Mouse (Mus musculus) forebrain, embryonic 14.5 days (tissue): ENCODE measurements around the gene Agl. TPM values are rescaled to one million over a fixed set of nuclear protein-coding genes. Genes with fewer than 3 reads are reported as not detected.
"Not testable (repeated sequence)": the region's sequence is repeated elsewhere in the genome, so short reads cannot be mapped to it uniquely, and the experiment has no call there.

Experiments used
- ATAC-seq: fragments of 200-750 bp; cut with Nextera tagmentation; 2 replicates; pipeline ENCODE4 v1.8.0; 2017; ENCODE audit warnings: mild to moderate bottlenecking, moderate library complexity
- DNase-seq: peaks from one replicate; pipeline ENCODE4 v3.0.0-alpha.2; 2015; ENCODE audit warnings: low spot score
- H3K27ac ChIP-seq: fragments of 300-500 bp; sonication (generic); 2 replicates; pipeline ENCODE4 v1.5.1; 2014; ENCODE audit warnings: low read depth, mild to moderate bottlenecking, control low read depth, low read length, moderate library complexity
- H3K27me3 ChIP-seq: fragments of 300-500 bp; sonication (generic); replicated peaks from 2 replicates; pipeline ENCODE4 v1.6.1; 2014; ENCODE audit warnings: low read length, control low read depth, mixed read lengths; ENCODE audit not compliant: control insufficient read depth, insufficient read depth
- H3K36me3 ChIP-seq: fragments of 300-500 bp; sonication (generic); 2 replicates; pipeline ENCODE4 v1.6.1; 2014; ENCODE audit warnings: low read length, control low read depth; ENCODE audit not compliant: control insufficient read depth, insufficient read depth
- H3K4me1 ChIP-seq: fragments of 300-500 bp; sonication (generic); 2 replicates; pipeline ENCODE4 v1.6.1; 2014; ENCODE audit warnings: antibody characterized with exemption, low read length, control low read depth; ENCODE audit not compliant: control insufficient read depth, insufficient read depth
- H3K4me2 ChIP-seq: fragments of 300-500 bp; sonication (generic); 2 replicates; pipeline ENCODE4 v1.6.1; 2014; ENCODE audit warnings: mild to moderate bottlenecking, control low read depth, low read length
- H3K4me3 ChIP-seq: fragments of 300-500 bp; sonication (generic); 2 replicates; pipeline ENCODE4 v1.5.1; 2014; ENCODE audit warnings: low read depth, low read length, control low read depth
- H3K9ac ChIP-seq: fragments of 300-500 bp; sonication (generic); 2 replicates; pipeline ENCODE4 v1.6.1; 2014; ENCODE audit warnings: mild to moderate bottlenecking, low read length, control low read depth, moderate library complexity
- H3K9me3 ChIP-seq: fragments of 300-500 bp; sonication (generic); replicated peaks from 2 replicates; pipeline ENCODE4 v1.6.1; 2016; ENCODE audit warnings: low read length, control low read depth, mixed read lengths; ENCODE audit not compliant: control insufficient read depth
- whole genome bisulfite sequencing: fragments of 180-500 bp; shearing (Covaris S2); extraction: QIAGEN DNeasy Blood & Tissue Kit; methylation state at CpG from one replicate; pipeline ENCODE4 v1.1.7; 2014; 5-methylcytosine and 5-hydroxymethylcytosine counted together
- polyA plus RNA-seq: library from polyadenylated mRNA; unstranded; fragments of >200 nt; fragmentation: Nextera tagmentation; extraction: Ambion mirVana; gene quantifications from 2 replicates; pipeline ENCODE4 v1.2.1, GENCODE M21; 2014

The Agl gene
- polyA plus RNA-seq, 1 experiment from 2014 or later, result 10.7 TPM

DNA sequence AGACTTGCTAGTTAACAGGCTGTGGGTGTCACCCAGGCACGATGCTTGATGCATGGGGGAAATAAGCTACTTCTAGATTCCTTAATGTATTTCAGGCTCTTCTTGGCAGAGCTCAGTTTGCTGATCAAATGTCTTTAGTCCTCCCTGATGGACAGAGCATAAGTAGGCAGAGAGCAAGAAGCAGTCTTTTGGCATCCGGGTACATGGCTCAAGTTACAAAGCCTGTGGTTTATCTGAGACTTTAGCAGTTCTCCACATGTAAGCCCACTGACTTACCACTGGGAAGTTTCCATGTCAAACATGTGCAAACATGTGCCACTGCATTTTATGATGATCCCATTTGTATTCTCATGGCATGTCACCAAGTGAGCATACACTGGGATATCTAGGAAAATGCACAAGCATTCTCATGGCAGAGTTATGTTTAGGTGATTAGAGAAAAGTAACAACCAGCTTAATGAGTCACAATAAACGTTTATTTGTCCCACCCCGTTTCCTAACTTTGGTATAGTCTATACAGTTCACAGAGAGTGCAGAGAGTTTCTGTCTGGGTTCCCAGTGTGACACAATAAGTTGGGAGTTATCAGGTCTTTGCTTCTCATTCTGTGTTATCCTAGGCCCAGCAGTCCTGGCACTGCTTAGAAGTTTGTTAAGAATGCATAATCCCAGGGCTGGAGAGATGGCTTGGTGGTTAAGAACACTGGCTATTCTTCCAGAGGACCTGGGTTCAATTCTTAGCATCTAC, 18.7 kb upstream of the Agl start:
- Histone ChIP-seq H3K4me3 (no peak overlapping the region), H3K27ac (no peak overlapping the region), H3K27me3 (no peaks in the 10 kb centered on the region), H3K9ac (no peak overlapping the region), H3K4me1 (no peaks in the 10 kb centered on the region), H3K4me2 (no peak overlapping the region), H3K9me3 (no peaks in the 10 kb centered on the region), H3K36me3 (no peaks in the 10 kb centered on the region)
- 76% methylated on average over 4 of the region's 4 CpGs for WGBS
- ATAC-seq (no peak), DNase-seq (no peak)

DNA sequence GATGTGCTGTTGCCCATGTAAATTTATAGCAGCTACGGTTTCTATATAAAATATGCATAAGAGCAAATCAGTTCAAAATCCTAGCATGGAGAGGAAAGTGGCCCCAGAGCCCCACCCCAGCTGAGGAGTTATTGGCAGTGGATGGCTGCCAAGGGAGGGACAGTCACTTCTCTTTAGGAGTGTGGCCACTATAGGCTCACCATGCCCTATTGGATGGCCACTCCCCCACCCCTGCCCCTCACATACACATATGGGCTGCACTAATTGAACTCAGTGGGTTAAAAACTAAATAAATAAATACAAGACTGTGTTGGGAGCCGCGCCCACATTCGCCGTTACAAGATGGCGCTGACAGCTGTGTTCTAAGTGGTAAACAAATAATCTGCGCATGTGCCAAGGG, 9.3 kb upstream of the Agl start:
- no peak overlapping the region for H3K4me2 ChIP-seq
- no peaks in the 10 kb centered on the region for H3K36me3 ChIP-seq
- ATAC-seq, result no peak
- no peaks in the 10 kb centered on the region for H3K9me3 ChIP-seq
- no peak overlapping the region for H3K4me3 ChIP-seq
- DNase-seq, result no peak
- no peak overlapping the region for H3K9ac ChIP-seq
- H3K27ac ChIP-seq, result no peak overlapping the region
- WGBS, result 92% methylated on average over 6 of the region's 7 CpGs
- 0 out of 2 replicates have a peak, but pooled peaks cover 2% of the 10 kb centered on the region for H3K4me1 ChIP-seq
- H3K27me3 ChIP-seq, result no peaks in the 10 kb centered on the region

DNA sequence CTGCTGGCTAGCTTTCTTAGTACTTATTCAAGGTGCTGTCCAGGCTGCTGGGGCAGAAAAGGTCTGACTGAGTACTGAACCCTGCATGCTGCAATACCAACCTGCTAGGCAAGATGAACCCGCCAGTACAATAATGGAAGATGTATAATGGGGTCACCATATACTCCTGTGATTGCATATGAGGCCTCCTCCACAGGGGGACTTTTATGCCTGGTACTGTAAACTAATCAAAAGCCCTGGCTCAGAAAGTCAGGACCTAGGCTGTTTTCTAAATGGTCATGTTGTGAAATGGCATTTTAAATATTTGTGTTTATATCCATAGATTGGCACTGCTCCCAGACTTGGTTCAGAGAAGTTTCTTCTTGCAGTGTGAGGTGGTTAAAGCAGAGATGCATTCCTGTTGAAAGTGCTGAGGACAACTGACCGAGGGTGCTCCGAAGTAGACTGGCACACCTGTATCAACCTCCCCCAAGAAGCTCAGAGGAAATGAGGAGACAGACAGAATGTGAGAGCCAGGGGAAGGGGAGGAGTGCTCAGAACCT, 8.8 kb upstream of the Agl start:
- H3K36me3 ChIP-seq, result no peaks in the 10 kb centered on the region
- 87% methylated on average over 3 of the region's 3 CpGs for WGBS
- no peak for ATAC-seq

DNA sequence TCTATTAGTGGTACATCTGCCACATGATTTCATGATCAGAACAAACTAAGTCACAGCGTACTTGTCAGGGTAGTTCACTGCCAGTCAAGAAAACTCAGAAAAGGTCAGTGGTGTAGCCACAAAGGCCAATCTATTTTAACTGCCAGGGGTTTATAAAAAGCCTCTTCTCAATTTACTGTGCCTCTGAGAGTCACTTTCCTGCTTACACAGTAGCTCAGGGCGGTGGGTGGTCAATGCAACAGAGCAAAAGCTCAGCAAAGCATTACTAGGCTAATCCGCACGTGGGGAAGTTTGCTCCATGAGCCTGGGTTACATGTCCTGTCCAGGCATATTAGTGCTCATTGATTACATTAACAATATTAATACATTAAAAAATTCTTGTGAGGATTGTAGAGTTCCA, 8.0 kb upstream of the Agl start:
- H3K9me3 ChIP-seq, result no peaks in the 10 kb centered on the region
- H3K4me1 ChIP-seq, result 0 out of 2 replicates have a peak, but pooled peaks cover 2% of the 10 kb centered on the region
- DNase-seq (no peak), ATAC-seq (no peak)
- no peak overlapping the region for H3K27ac ChIP-seq
- H3K36me3 ChIP-seq, result no peaks in the 10 kb centered on the region
- H3K27me3 ChIP-seq, result no peaks in the 10 kb centered on the region
- WGBS, result 68% methylated on average over 4 of the region's 4 CpGs
- H3K4me2 ChIP-seq, result no peak overlapping the region
- H3K9ac ChIP-seq, result no peak overlapping the region
- H3K4me3 ChIP-seq, result no peak overlapping the region

More for the DNA sequence above, 8.8 kb upstream of the Agl start:
- H3K4me3 ChIP-seq, result no peak overlapping the region
- no peak overlapping the region for H3K27ac ChIP-seq
- H3K27me3 ChIP-seq, result no peaks in the 10 kb centered on the region
- H3K4me1 ChIP-seq, result 0 out of 2 replicates have a peak, but pooled peaks cover 2% of the 10 kb centered on the region
- no peak overlapping the region for H3K4me2 ChIP-seq
- no peak overlapping the region for H3K9ac ChIP-seq
- no peak for DNase-seq
- H3K9me3 ChIP-seq, result no peaks in the 10 kb centered on the region

DNA sequence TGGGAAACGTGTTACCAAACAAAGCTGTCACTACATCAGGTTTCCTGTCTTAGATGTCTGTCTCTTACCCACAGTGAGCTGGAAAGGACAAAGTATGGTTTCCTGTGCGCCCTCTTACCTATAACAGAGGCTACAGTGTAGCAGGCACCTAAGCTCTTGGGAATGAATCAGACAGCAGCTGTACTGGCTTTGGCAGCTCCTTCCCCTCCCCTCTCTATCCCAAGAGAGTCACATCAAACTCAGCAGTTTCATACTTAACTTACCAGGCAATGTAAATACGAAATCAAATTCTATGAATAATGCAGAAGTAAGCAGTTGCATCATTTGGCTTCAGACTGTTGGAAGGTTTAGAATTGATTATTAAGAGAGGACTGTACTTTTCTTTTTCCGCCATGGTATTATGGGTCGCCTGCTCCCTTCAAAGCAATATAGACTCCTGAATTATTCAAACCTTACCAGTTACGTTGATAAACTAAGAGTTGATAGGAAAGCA, 7.4 kb upstream of the Agl start:
- no peak overlapping the region for H3K9ac ChIP-seq
- 0 out of 2 replicates have a peak, but pooled peaks cover 2% of the 10 kb centered on the region for H3K4me1 ChIP-seq
- no peaks in the 10 kb centered on the region for H3K9me3 ChIP-seq
- no peaks in the 10 kb centered on the region for H3K27me3 ChIP-seq
- H3K4me3 ChIP-seq, result no peak overlapping the region
- H3K4me2 ChIP-seq, result no peak overlapping the region
- ATAC-seq (no peak), DNase-seq (no peak)
- 74% methylated on average over 6 of the region's 6 CpGs for WGBS
- no peak overlapping the region for H3K27ac ChIP-seq
- no peaks in the 10 kb centered on the region for H3K36me3 ChIP-seq

DNA sequence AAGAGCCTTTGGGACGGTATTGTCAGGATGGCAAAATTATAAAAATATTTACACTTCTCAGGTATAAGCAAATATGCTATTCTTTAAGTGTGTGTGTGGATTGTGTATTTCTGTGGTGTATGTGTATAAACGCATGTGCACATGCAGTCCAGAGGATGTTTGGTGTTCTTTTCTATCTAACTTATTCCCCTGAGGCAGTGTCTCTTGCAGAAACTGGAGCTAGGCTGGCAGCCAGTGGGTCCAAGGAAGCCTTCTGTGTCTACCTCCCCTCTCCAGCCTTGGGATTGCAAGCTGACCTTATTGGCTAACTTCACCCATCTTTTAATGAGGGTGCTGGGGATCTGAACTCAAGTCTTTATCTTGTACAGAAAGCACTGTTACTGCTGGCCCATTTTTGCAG, 5.0 kb upstream of the Agl start:
- no peak for ATAC-seq

DNA sequence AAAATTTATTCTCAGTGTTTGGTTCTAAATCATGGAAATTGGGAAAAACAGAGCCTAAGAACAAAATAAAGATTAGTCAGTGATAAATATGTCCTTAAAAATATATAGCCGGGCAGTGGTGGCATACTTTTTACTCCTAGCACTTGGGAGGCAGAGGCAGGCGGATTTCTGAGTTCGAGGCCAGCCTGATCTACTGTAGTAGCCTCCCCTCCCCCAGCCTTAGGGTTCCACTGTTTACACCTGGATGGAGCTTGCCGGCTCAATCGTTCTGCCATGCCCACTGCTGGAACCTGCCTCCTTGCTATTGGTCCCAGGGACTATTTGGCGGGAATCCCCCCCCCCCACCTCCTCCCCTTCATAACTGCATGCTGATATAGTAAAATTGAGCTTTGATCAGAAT, 2.4 kb upstream of the Agl start:
- ATAC-seq, H3K9me3 ChIP-seq, DNase-seq, H3K27ac ChIP-seq, H3K27me3 ChIP-seq, H3K4me2 ChIP-seq, H3K4me1 ChIP-seq, H3K9ac ChIP-seq, H3K36me3 ChIP-seq, H3K4me3 ChIP-seq: not testable (repeated sequence)
- WGBS, result 77% methylated on average over 6 of the region's 6 CpGs

More for the DNA sequence above, 5.0 kb upstream of the Agl start:
- H3K4me2 ChIP-seq, result no peak overlapping the region
- no peaks in the 10 kb centered on the region for H3K27me3 ChIP-seq
- H3K9ac ChIP-seq, result no peak overlapping the region
- WGBS, result 90% methylated on average over 2 of the region's 2 CpGs
- no peak overlapping the region for H3K27ac ChIP-seq
- no peaks in the 10 kb centered on the region for H3K9me3 ChIP-seq
- no peak for DNase-seq
- no peak overlapping the region for H3K4me3 ChIP-seq
- 0 out of 2 replicates have a peak, but pooled peaks cover 2% of the 10 kb centered on the region for H3K4me1 ChIP-seq
- no peaks in the 10 kb centered on the region for H3K36me3 ChIP-seq

DNA sequence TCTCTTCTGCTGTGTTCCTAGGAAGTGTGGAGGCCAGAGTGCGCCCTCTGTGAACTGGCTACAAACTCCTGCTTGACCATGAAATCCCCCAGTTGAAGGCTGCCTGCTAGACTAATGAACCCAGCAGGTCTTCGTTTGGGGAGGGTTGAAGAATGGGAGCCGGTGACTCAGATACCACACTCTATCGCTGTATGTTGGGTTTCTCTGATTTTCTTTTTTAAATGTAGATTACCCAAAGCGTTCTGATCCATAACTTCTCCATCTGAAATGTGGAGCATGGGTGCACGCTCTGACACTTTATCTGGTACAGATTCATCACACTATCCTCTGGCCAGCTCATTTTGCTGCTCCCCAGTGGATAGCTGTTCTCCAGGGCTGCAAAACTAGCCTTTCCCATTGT, 1.3 kb upstream of the Agl start:
- 95% methylated on average over 6 of the region's 6 CpGs for WGBS
- no peak overlapping the region for H3K27ac ChIP-seq
- H3K4me3 ChIP-seq, result no peak overlapping the region
- ATAC-seq (no peak), DNase-seq (no peak)
- no peaks in the 10 kb centered on the region for H3K9me3 ChIP-seq
- no peak overlapping the region for H3K4me2 ChIP-seq
- peaks cover 3% of the 10 kb centered on the region; the same call in 1 of the 2 replicates for H3K4me1 ChIP-seq
- peaks cover 4% of the 10 kb centered on the region; the same call in 1 of the 2 replicates for H3K36me3 ChIP-seq
- no peak overlapping the region for H3K9ac ChIP-seq
- H3K27me3 ChIP-seq, result no peaks in the 10 kb centered on the region
